Mouse (Mus musculus): ENCODE data around the gene Cox7a1. TPM values are rescaled to one million over a fixed set of nuclear protein-coding genes. Genes with fewer than 3 reads are reported as not detected.
"Not testable (repeated sequence)": the region's sequence is repeated elsewhere in the genome, so short reads cannot be mapped to it uniquely, and the experiment has no call there.

Gene Cox7a1
- polyA plus RNA-seq, 1 experiment from 2014 or later, result 17.0 TPM

DNA sequence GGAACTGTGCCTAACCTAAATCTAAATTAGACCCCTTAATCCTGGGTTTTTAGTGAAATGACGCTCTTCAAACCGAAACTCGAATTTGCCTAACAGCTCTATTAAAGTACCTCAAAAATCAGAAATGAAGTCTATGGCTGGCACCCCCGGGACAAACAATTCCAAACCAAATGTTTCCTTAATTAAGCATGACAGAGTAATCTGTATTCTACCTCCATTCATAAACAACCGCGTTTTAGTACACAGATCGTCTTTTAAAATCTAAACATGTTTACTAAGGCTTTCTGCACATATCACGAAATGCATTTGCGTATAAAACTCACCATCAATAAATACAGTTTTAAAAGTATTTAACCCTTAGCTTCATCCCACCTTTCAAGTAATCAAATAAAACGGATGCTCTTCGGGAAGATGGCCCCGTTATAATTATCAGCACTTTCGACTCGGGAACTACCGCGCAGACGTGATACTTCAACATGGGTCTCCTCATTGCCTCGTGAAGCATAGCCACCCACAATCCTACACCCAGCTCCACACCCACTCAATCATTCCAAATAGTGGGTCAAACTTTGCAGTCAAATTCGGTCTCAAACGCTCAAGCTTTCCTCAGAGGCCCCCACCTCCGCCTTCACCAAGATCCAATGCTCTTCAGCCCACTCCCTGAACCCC, 14.9 kb upstream of the Cox7a1 start:
- ATAC-seq (ENCODE audit: low read depth), result peak; percentile 28
- peaks cover 4% of the 10 kb centered on the region; the same call in 1 of the 2 replicates for H3K4me1 ChIP-seq (ENCODE audit: control insufficient read depth, insufficient read depth, low read length)
- peak; percentile 43 for DNase-seq (ENCODE audit: low spot score)
- peak overlapping the region; percentile 73 for H3K4me2 ChIP-seq (ENCODE audit: low read depth, low read length)
- peak overlapping the region; percentile 84 for H3K9ac ChIP-seq (ENCODE audit: low read depth, low read length)
- peaks cover 38% of the 10 kb centered on the region for H3K9me3 ChIP-seq (ENCODE audit: control insufficient read depth, low read length)
- no peaks in the 10 kb centered on the region for H3K27me3 ChIP-seq (replicated peaks; ENCODE audit: control insufficient read depth, insufficient read depth, low read length)
- H3K36me3 ChIP-seq (ENCODE audit: control insufficient read depth, insufficient read depth, low read length), result peaks cover 35% of the 10 kb centered on the region
- peak overlapping the region; percentile 84 for H3K4me3 ChIP-seq (ENCODE audit: low read depth, low read length)
- WGBS, result 3% methylated on average over 21 of the region's 21 CpGs
- H3K27ac ChIP-seq (replicated peaks; ENCODE audit: low read depth, low read length), result peak overlapping the region; percentile 95

DNA sequence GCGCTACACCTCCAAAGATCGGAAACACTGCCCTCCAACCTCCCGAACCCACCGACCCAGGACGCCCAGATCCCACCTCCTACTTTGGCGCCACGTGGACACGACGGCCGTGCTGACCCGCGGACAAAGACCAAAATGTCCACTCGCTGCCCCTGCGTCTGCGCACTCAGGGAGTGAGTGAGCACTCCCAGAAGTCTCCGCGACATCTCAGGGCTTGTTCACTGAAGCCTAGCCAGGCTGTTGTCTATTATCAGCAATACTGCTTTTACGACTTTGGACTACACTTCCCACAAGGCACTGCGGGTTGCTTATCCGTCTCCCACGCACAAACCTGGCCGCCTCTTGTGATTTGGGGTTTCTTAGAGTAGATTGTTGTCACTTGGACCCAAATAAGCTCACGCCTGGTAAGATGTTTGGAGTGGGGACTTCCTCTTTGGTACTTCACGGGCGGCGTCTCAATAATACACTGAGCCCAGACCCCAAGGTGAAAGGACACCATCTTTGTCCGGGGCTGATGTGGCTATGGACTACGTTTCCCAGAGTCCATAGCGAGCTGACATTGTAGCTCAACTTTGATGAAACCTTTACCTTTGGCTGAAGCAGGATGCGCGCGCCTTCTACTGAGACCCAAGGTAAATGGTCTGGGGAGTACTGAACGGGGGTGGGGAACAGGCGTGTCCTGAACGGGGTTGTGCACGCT, 14.2 kb upstream of the Cox7a1 start, which contains the start of gene Zfp146:
Zfp146 (minus strand) TSS at position 168 of the 700 bp plus-strand sequence.
- Histone ChIP-seq H3K4me1 (ENCODE audit: control insufficient read depth, insufficient read depth, low read length) (peaks cover 4% of the 10 kb centered on the region; the same call in 1 of the 2 replicates), H3K9ac (ENCODE audit: low read depth, low read length) (peak within 1 kb of the TSS; percentile 84), H3K4me2 (ENCODE audit: low read depth, low read length) (peak within 1 kb of the TSS; percentile 73), H3K27me3 (replicated peaks; ENCODE audit: control insufficient read depth, insufficient read depth, low read length) (no peaks in the 10 kb centered on the region), H3K9me3 (ENCODE audit: control insufficient read depth, low read length) (peaks cover 32% of the 10 kb centered on the region), H3K36me3 (ENCODE audit: control insufficient read depth, insufficient read depth, low read length) (peaks cover 28% of the 10 kb centered on the region), H3K4me3 (ENCODE audit: low read depth, low read length) (peak within 1 kb of the TSS; percentile 84), H3K27ac (replicated peaks; ENCODE audit: low read depth, low read length) (peak within 1 kb of the TSS; percentile 95)
- ATAC-seq (ENCODE audit: low read depth), result peak; percentile 97
- under 1% methylated on average over 36 of the region's 36 CpGs for WGBS
- peak; percentile 99 for DNase-seq (ENCODE audit: low spot score)

DNA sequence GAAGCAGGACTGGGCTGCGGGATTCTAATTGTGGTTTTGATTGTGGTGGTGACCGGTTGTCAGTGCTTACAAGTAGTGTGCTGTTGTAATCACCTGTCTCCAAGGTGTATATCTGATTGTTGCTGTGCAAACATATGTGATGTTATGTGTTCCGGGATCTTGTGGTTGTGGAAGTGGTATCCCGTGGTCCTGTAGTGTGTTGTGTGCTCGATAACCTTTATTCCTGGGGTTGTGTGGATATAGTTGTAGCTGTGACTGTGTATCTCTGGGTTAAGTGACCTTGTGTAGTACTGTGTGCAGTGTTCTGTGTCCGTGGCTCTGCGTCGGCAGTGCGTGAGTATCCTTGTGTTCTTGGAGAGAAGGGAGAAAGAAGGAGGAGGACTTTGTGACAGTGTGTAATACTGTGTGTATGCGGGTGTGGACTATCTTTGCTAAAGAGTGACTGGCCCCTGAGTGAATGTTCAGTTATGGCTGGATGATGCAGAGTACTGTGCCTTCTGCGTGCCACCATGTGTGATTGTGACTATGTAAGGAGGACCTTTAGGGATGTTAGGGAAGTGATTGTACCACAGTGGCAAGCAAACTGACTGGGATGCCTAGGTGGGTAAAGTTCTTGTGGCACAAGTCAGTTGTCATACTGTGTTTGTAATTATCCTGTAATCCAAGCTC, 13.5 kb upstream of the Cox7a1 start:
- Histone ChIP-seq H3K4me2 (ENCODE audit: low read depth, low read length) (peak overlapping the region; percentile 73), H3K9ac (ENCODE audit: low read depth, low read length) (peak overlapping the region; percentile 84), H3K27ac (replicated peaks; ENCODE audit: low read depth, low read length) (no peak overlapping the region), H3K36me3 (ENCODE audit: control insufficient read depth, insufficient read depth, low read length) (peaks cover 22% of the 10 kb centered on the region), H3K4me1 (ENCODE audit: control insufficient read depth, insufficient read depth, low read length) (peaks cover 4% of the 10 kb centered on the region; the same call in 1 of the 2 replicates), H3K9me3 (ENCODE audit: control insufficient read depth, low read length) (peaks cover 25% of the 10 kb centered on the region), H3K27me3 (replicated peaks; ENCODE audit: control insufficient read depth, insufficient read depth, low read length) (no peaks in the 10 kb centered on the region), H3K4me3 (ENCODE audit: low read depth, low read length) (peak overlapping the region; percentile 84)
- no peak for DNase-seq (ENCODE audit: low spot score)
- no peak for ATAC-seq (ENCODE audit: low read depth)
- 25% methylated on average over 11 of the region's 11 CpGs for WGBS

DNA sequence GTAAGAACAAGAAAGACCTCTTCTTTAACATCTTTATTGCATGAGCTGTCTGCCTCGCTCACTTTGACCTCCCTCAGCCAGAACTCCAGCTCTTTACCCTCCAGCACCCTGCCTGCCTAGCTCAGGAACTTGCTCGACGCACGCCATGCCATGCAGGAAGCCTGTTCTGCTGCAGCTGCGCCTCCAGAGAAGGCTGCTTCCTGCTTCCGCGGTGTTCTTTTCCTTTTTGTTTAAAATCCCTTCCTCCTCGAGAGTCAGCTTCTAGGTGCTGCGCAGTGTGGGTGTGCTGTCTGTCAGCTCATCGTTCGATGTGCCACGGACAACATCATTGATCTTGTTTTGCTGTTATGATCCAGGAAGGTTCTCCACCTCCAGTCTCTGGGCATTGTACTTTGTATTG, 7.5 kb upstream of the Cox7a1 start:
- WGBS, result 85% methylated on average over 12 of the region's 12 CpGs
- H3K9me3 ChIP-seq (ENCODE audit: control insufficient read depth, low read length), result no peaks in the 10 kb centered on the region
- no peak overlapping the region for H3K9ac ChIP-seq (ENCODE audit: low read depth, low read length)
- H3K4me1 ChIP-seq (ENCODE audit: control insufficient read depth, insufficient read depth, low read length), result no peaks in the 10 kb centered on the region
- H3K27ac ChIP-seq (replicated peaks; ENCODE audit: low read depth, low read length), result no peak overlapping the region
- no peak overlapping the region for H3K4me2 ChIP-seq (ENCODE audit: low read depth, low read length)
- DNase-seq (ENCODE audit: low spot score) (no peak), ATAC-seq (ENCODE audit: low read depth) (no peak)
- peaks cover 20% of the 10 kb centered on the region for H3K36me3 ChIP-seq (ENCODE audit: control insufficient read depth, insufficient read depth, low read length)
- no peak overlapping the region for H3K4me3 ChIP-seq (ENCODE audit: low read depth, low read length)
- no peaks in the 10 kb centered on the region for H3K27me3 ChIP-seq (replicated peaks; ENCODE audit: control insufficient read depth, insufficient read depth, low read length)

DNA sequence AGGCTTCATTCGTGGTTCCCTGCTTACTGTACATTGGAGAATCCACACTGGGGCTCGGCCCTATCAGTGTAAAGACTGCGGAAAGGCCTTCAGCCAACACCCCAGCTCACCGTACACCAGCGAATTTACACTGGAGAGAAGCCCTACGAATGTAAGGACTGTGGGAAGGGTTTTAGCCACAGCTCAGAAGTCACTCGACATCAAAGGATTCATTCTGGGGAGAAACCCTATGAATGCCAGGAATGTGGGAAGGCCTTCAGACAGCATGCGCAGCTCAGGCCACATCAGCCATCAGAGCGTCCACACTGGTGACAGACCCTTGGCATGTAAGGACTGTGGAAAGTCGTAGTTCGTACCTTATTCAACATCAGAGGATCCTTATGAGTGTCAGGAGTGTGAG, 5.7 kb upstream of the Cox7a1 start:
- 79% methylated on average over 11 of the region's 11 CpGs for WGBS
- no peaks in the 10 kb centered on the region for H3K27me3 ChIP-seq (replicated peaks; ENCODE audit: control insufficient read depth, insufficient read depth, low read length)
- DNase-seq (ENCODE audit: low spot score), result no peak
- no peak for ATAC-seq (ENCODE audit: low read depth)
- no peak overlapping the region for H3K9ac ChIP-seq (ENCODE audit: low read depth, low read length)
- no peak overlapping the region for H3K4me2 ChIP-seq (ENCODE audit: low read depth, low read length)
- H3K36me3 ChIP-seq (ENCODE audit: control insufficient read depth, insufficient read depth, low read length), result peaks cover 20% of the 10 kb centered on the region
- H3K9me3 ChIP-seq (ENCODE audit: control insufficient read depth, low read length), result no peaks in the 10 kb centered on the region
- no peak overlapping the region for H3K4me3 ChIP-seq (ENCODE audit: low read depth, low read length)
- H3K27ac ChIP-seq (replicated peaks; ENCODE audit: low read depth, low read length), result no peak overlapping the region
- H3K4me1 ChIP-seq (ENCODE audit: control insufficient read depth, insufficient read depth, low read length), result no peaks in the 10 kb centered on the region

DNA sequence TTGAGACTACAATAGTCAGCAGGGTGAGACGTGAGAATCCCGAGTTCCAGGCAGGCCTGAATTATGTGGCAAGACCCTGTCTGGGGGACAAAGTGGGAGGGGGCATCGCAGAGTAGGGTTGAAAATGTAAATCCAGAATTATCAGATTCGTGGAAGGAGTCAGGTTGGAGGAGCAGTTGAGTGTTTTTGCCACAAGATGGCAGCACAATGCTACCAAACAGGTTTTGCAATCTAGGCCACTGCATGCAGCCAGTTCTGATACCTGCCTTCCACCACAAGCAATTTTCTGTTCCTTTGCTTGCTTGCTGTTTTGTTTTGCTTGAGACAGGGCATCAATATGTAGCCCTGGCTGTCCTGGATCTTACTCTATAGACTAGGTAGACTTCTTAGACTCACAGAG, 2.6 kb upstream of the Cox7a1 start:
- H3K27ac ChIP-seq (replicated peaks; ENCODE audit: low read depth, low read length), result no peak overlapping the region
- no peaks in the 10 kb centered on the region for H3K27me3 ChIP-seq (replicated peaks; ENCODE audit: control insufficient read depth, insufficient read depth, low read length)
- no peaks in the 10 kb centered on the region for H3K9me3 ChIP-seq (ENCODE audit: control insufficient read depth, low read length)
- WGBS, result 3% methylated on average over 4 of the region's 4 CpGs
- H3K36me3 ChIP-seq (ENCODE audit: control insufficient read depth, insufficient read depth, low read length), result peaks cover 31% of the 10 kb centered on the region
- no peak overlapping the region for H3K4me2 ChIP-seq (ENCODE audit: low read depth, low read length)
- no peak overlapping the region for H3K4me3 ChIP-seq (ENCODE audit: low read depth, low read length)
- peaks cover 8% of the 10 kb centered on the region; the same call in 1 of the 2 replicates for H3K4me1 ChIP-seq (ENCODE audit: control insufficient read depth, insufficient read depth, low read length)
- peak; percentile 82 for DNase-seq (ENCODE audit: low spot score)
- H3K9ac ChIP-seq (ENCODE audit: low read depth, low read length), result no peak overlapping the region
- ATAC-seq (ENCODE audit: low read depth), result no peak

DNA sequence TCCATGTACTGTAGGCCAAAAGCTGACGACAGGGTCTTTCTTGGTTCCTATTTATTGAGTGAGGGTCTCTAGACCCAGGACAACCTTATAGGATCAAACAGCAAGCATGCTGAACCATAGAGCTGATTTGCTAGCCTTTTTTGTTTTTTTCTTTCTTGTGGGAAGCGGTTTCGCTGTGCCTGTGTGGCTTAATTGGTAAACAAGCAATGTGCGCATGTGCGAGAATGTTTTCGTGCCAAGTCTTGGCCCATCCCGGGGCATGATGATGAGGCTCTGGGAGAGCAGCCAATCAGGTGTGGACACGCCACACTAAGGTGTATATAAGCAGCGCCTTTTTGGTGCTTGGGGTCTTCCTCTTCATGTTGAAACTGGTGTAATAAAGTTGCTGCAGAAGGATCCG, 2.0 kb upstream of the Cox7a1 start:
- not testable (repeated sequence) for H3K9me3 ChIP-seq (ENCODE audit: control insufficient read depth, low read length); ATAC-seq (ENCODE audit: low read depth); H3K27me3 ChIP-seq (replicated peaks; ENCODE audit: control insufficient read depth, insufficient read depth, low read length); DNase-seq (ENCODE audit: low spot score); H3K4me2 ChIP-seq (ENCODE audit: low read depth, low read length); H3K4me3 ChIP-seq (ENCODE audit: low read depth, low read length); H3K9ac ChIP-seq (ENCODE audit: low read depth, low read length); H3K27ac ChIP-seq (replicated peaks; ENCODE audit: low read depth, low read length); H3K4me1 ChIP-seq (ENCODE audit: control insufficient read depth, insufficient read depth, low read length)
- peaks cover 35% of the 10 kb centered on the region for H3K36me3 ChIP-seq (ENCODE audit: control insufficient read depth, insufficient read depth, low read length)
- WGBS, result 88% methylated on average over 9 of the region's 10 CpGs

DNA sequence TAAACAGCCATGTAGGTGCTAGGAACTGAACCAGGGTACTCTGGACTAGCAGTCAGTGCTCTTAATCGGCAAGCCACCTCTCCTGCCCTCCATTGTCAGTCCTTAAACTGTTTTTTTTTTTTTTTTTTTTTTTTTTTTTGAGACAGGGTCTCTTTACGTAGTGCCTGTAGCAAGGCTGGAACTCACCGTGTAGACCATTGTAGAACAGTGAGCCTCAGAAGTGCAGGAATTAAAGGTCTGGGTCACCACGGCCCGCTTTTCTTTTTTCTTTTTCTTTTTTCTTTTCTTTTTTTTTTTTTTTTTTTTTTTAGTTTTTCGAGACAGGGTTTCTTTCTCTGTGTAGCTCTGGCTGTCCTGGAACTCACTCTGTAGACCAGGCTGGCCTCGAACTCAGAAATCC, 755 bp upstream of the Cox7a1 start:
- not testable (repeated sequence) for H3K4me1 ChIP-seq (ENCODE audit: control insufficient read depth, insufficient read depth, low read length); H3K27ac ChIP-seq (replicated peaks; ENCODE audit: low read depth, low read length); ATAC-seq (ENCODE audit: low read depth); H3K9ac ChIP-seq (ENCODE audit: low read depth, low read length); H3K4me3 ChIP-seq (ENCODE audit: low read depth, low read length); DNase-seq (ENCODE audit: low spot score); H3K4me2 ChIP-seq (ENCODE audit: low read depth, low read length); H3K27me3 ChIP-seq (replicated peaks; ENCODE audit: control insufficient read depth, insufficient read depth, low read length); H3K9me3 ChIP-seq (ENCODE audit: control insufficient read depth, low read length)
- peaks cover 37% of the 10 kb centered on the region for H3K36me3 ChIP-seq (ENCODE audit: control insufficient read depth, insufficient read depth, low read length)
- WGBS, result 73% methylated on average over 7 of the region's 7 CpGs

All from embryonic facial prominence, embryonic 14.5 days (tissue).